Mouse (Mus musculus) myocyte (in vitro differentiated cells): Measurements from ENCODE around the gene Syce3. TPM values are rescaled to one million over a fixed set of nuclear protein-coding genes. Genes with fewer than 3 reads are reported as not detected.

Experiments
- H3K27me3 ChIP-seq: one replicate; pipeline ENCODE4 v1.6.1; 2011; ENCODE audit not compliant: control insufficient read depth, insufficient read depth, insufficient read length
- H3K36me3 ChIP-seq: one replicate; pipeline ENCODE4 v1.6.1; 2011; ENCODE audit not compliant: control insufficient read depth, insufficient read depth
- H3K4me2 ChIP-seq: one replicate; pipeline ENCODE4 v1.6.1; 2011; ENCODE audit warnings: low read depth, control low read depth
- H3K4me3 ChIP-seq: one replicate; pipeline ENCODE4 v1.5.1; 2011; ENCODE audit warnings: mild to moderate bottlenecking, control low read depth, moderate library complexity
- H3K79me2 ChIP-seq: one replicate; pipeline ENCODE4 v1.6.1; 2011; ENCODE audit not compliant: control insufficient read depth, insufficient read depth
- H3ac ChIP-seq: one replicate; pipeline ENCODE4 v1.6.1; 2011; ENCODE audit not compliant: control insufficient read depth, insufficient read length
- CEBPB ChIP-seq: IDR thresholded peaks from 2 replicates; pipeline ENCODE4 v1.6.1; 2011; ENCODE audit warnings: mild to moderate bottlenecking, moderate library complexity; ENCODE audit not compliant: poor library complexity, insufficient read depth, severe bottlenecking
- E2F4 ChIP-seq: IDR thresholded peaks from one replicate; pipeline ENCODE4 v1.6.1; 2011; ENCODE audit warnings: mild to moderate bottlenecking, control low read depth, moderate library complexity; ENCODE audit not compliant: insufficient read depth
- MAX ChIP-seq: IDR thresholded peaks from one replicate; pipeline ENCODE4 v1.6.1; 2011; ENCODE audit warnings: low read depth, mild to moderate bottlenecking, control low read depth
- MYOD1 ChIP-seq, 3 experiments: IDR thresholded peaks; one replicate each; pipeline ENCODE4 v1.6.1; 2011; ENCODE audit warnings: control low read depth in 2 of 3, low read depth in 2 of 3, mild to moderate bottlenecking in 2 of 3, moderate library complexity in 1 of 3; ENCODE audit not compliant: insufficient read length in 2 of 3, control insufficient read depth in 1 of 3
- MYOG ChIP-seq, 3 experiments: IDR thresholded peaks; one replicate each; pipeline ENCODE4 v1.6.1; 2011; ENCODE audit warnings: control low read depth in 2 of 3, low read depth in 2 of 3, mild to moderate bottlenecking in 2 of 3; ENCODE audit not compliant: insufficient read length in 2 of 3, control insufficient read depth in 1 of 3, insufficient read depth in 1 of 3
- POLR2A ChIP-seq: IDR thresholded peaks from one replicate; pipeline ENCODE4 v1.6.1; 2011; ENCODE audit warnings: low read depth, mild to moderate bottlenecking, control low read depth, moderate library complexity; ENCODE audit not compliant: insufficient read length
- POLR2AphosphoS2 ChIP-seq: IDR thresholded peaks from one replicate; pipeline ENCODE4 v1.6.1; 2011; ENCODE audit warnings: low read depth, control low read depth; ENCODE audit not compliant: insufficient read length
- REST ChIP-seq: IDR thresholded peaks from one replicate; pipeline ENCODE4 v1.6.1; 2011; ENCODE audit warnings: mild to moderate bottlenecking, control low read depth, moderate library complexity; ENCODE audit not compliant: insufficient read depth, insufficient read length
- SRF ChIP-seq: IDR thresholded peaks from one replicate; pipeline ENCODE4 v1.6.1; 2011; ENCODE audit warnings: low read depth; ENCODE audit not compliant: control insufficient read depth, insufficient read length
- TCF12 ChIP-seq: IDR thresholded peaks from one replicate; pipeline ENCODE4 v1.6.1; 2011; ENCODE audit warnings: mild to moderate bottlenecking, control low read depth; ENCODE audit not compliant: poor library complexity, insufficient read depth, severe bottlenecking
- TCF3 ChIP-seq: IDR thresholded peaks from one replicate; pipeline ENCODE4 v1.6.1; 2011; ENCODE audit warnings: low read depth, control low read depth; ENCODE audit not compliant: insufficient read length
- USF1 ChIP-seq: IDR thresholded peaks from one replicate; pipeline ENCODE4 v1.6.1; 2011; ENCODE audit warnings: low read depth, mild to moderate bottlenecking, control low read depth, moderate library complexity
- polyA plus RNA-seq: library from polyadenylated mRNA; unstranded; fragments of >200 nt; fragmentation: generic; extraction: Trizol; gene quantifications from one replicate; pipeline ENCODE4 v1.2.1, GENCODE M21; 2012; ENCODE audit warnings: missing spikeins

Gene Syce3
- polyA plus RNA-seq, 1 experiment: not detected

DNA sequence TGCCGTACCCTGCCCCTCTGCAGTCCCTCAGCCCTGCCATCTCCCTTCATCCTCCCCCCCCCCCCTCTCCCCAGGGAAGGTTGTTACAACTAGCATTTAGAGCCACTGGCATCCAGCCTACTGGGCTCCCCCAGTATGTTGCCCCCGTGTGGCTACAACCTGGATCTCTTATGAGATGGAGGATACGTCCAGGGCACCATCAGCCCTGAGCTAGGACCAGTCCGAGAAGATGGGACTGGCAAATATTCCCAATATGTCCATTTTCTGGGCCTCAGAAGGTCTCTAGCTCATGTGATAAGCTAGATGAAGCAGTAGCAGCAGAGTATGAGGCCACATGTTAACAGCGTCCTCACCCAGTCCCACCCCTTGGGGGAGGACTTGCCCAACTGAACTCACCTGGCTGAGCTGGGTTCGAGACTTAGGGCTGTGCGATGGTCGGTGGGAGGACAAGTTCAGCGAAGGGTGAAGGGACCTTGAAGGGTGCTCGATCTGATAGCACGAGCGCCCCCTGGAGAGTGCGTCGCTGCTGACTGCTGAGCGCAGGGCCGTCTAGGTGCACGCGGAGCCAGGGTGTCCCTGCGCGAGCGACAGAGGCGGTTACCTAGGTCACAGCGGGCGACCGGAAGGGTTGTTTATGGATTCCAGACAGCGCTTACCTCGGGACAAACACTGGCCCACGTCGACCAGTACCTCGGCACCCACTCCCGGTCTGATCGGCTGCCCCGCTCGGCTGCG lies 37.1 kb downstream of the Syce3 start:
- H3K27me3 ChIP-seq: peaks cover 20% of the 10 kb centered on the region
- TF ChIP-seq TCF3: no peak
- peak; percentile 97 for TF ChIP-seq POLR2AphosphoS2
- no peak for TF ChIP-seq MAX
- peak; percentile 52 for TF ChIP-seq POLR2A
- no peak for TF ChIP-seq SRF
- TF ChIP-seq CEBPB: no peak
- TF ChIP-seq MYOD1 (IDR thresholded peaks at IDR 0.05; ENCODE audit: control insufficient read depth in 1 of 3, insufficient read length in 2 of 3, low read depth in 2 of 3): peak in 1 of 3 experiments; percentile 24
- no peak for TF ChIP-seq USF1
- TF ChIP-seq MYOG (IDR thresholded peaks at IDR 0.05; ENCODE audit: control insufficient read depth in 1 of 3, insufficient read depth in 1 of 3, insufficient read length in 2 of 3, low read depth in 2 of 3): peak in 1 of 3 experiments; percentile 51
- no peak for TF ChIP-seq REST
- TF ChIP-seq TCF12: no peak
- peak overlapping the region; percentile 83 for H3K4me2 ChIP-seq
- no peaks in the 10 kb centered on the region for H3K79me2 ChIP-seq
- H3K36me3 ChIP-seq: peaks cover 35% of the 10 kb centered on the region
- peak overlapping the region; percentile 34 for H3ac ChIP-seq
- H3K4me3 ChIP-seq: peak overlapping the region; percentile 44

DNA sequence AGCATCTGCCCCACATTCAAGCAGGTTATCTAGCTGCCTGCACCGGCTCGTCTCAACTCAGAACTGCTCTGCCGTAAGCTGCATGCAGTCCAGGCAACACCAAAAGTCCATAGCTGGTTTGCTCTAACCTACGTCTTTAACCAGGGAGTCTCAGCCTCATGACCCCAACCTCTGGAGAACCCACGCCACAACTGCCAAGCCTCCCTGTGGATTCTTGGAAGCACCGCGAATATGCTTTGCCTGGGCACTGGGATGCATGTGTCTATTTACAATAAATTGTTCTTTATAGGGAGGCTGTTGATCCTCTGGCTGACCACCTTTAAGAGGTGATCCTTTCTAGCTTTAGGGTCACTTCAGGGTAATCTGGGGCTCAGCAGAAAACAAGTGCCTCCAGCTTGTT lies 37.8 kb downstream of the Syce3 start:
- H3K36me3 ChIP-seq: peaks cover 42% of the 10 kb centered on the region
- no peaks in the 10 kb centered on the region for H3K79me2 ChIP-seq
- peak overlapping the region; percentile 44 for H3K4me3 ChIP-seq
- peak overlapping the region; percentile 34 for H3ac ChIP-seq
- peak overlapping the region; percentile 83 for H3K4me2 ChIP-seq
- no peak for TF ChIP-seq TCF3
- peak; percentile 31 for TF ChIP-seq POLR2AphosphoS2
- peaks cover 13% of the 10 kb centered on the region for H3K27me3 ChIP-seq

GRCm38 (mm10) chr15:89372068-89372467 lies 38.2 kb downstream of the Syce3 start:
- no peak for TF ChIP-seq REST
- TF ChIP-seq MYOD1 (IDR thresholded peaks at IDR 0.05; ENCODE audit: control insufficient read depth in 1 of 3, insufficient read length in 2 of 3, low read depth in 2 of 3): no peak
- TF ChIP-seq TCF12: no peak
- TF ChIP-seq USF1: no peak
- TF ChIP-seq SRF: no peak
- TF ChIP-seq POLR2AphosphoS2: no peak
- TF ChIP-seq CEBPB: no peak
- TF ChIP-seq TCF3: no peak
- TF ChIP-seq POLR2A: no peak
- TF ChIP-seq MYOG (IDR thresholded peaks at IDR 0.05; ENCODE audit: control insufficient read depth in 1 of 3, insufficient read depth in 1 of 3, insufficient read length in 2 of 3, low read depth in 2 of 3): no peak
- TF ChIP-seq E2F4: no peak
- TF ChIP-seq MAX: no peak

GRCm38 (mm10) chr15:89365141-89365551 lies 45.2 kb downstream of the Syce3 start:
- peaks cover 18% of the 10 kb centered on the region for H3K79me2 ChIP-seq
- H3ac ChIP-seq: no peak overlapping the region
- TF ChIP-seq TCF12: no peak
- TF ChIP-seq SRF: no peak
- no peak for TF ChIP-seq USF1
- TF ChIP-seq MAX: no peak
- TF ChIP-seq E2F4: no peak
- no peak for TF ChIP-seq CEBPB
- no peak for TF ChIP-seq MYOD1 (IDR thresholded peaks at IDR 0.05; ENCODE audit: control insufficient read depth in 1 of 3, insufficient read length in 2 of 3, low read depth in 2 of 3)
- no peak for TF ChIP-seq POLR2AphosphoS2
- H3K27me3 ChIP-seq: no peaks in the 10 kb centered on the region
- H3K4me3 ChIP-seq: no peak overlapping the region
- H3K4me2 ChIP-seq: no peak overlapping the region
- H3K36me3 ChIP-seq: peaks cover 94% of the 10 kb centered on the region

More at GRCm38 (mm10) chr15:89372068-89372467, 38.2 kb downstream of the Syce3 start:
- no peak overlapping the region for H3ac ChIP-seq
- no peak overlapping the region for H3K4me2 ChIP-seq
- H3K79me2 ChIP-seq: no peaks in the 10 kb centered on the region
- peaks cover 46% of the 10 kb centered on the region for H3K36me3 ChIP-seq
- no peak overlapping the region for H3K4me3 ChIP-seq
- H3K27me3 ChIP-seq: peaks cover 9% of the 10 kb centered on the region

DNA sequence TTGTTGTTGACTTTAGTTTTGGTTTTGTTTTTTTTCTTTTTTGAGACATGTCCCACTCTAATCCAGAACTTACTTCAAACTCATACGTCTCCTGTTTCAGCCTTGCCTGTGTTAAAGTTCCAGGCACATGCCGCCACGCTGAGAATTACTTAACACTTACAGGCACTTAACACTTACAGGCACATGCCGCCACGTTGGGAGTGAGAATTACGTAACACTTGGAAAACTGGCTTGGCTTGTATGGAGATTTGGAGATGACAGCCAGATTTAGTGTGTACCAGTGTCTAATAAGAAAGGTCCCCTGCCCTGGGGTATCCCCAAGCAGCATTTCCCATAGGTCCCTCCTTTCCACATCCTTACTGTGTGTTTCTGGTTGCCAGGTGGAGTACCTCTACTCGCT lies 47.3 kb downstream of the Syce3 start:
- no peak for TF ChIP-seq CEBPB
- no peak for TF ChIP-seq REST
- TF ChIP-seq MYOD1 (IDR thresholded peaks at IDR 0.05; ENCODE audit: control insufficient read depth in 1 of 3, insufficient read length in 2 of 3, low read depth in 2 of 3): no peak
- TF ChIP-seq POLR2A: no peak
- TF ChIP-seq MYOG (IDR thresholded peaks at IDR 0.05; ENCODE audit: control insufficient read depth in 1 of 3, insufficient read depth in 1 of 3, insufficient read length in 2 of 3, low read depth in 2 of 3): no peak
- TF ChIP-seq E2F4: no peak
- no peak for TF ChIP-seq USF1
- no peak for TF ChIP-seq TCF12
- Histone ChIP-seq H3K79me2 (peaks cover 39% of the 10 kb centered on the region), H3K36me3 (peaks cover 83% of the 10 kb centered on the region), H3ac (no peak overlapping the region), H3K27me3 (no peaks in the 10 kb centered on the region), H3K4me2 (no peak overlapping the region), H3K4me3 (no peak overlapping the region)
